Mouse (Mus musculus): Measurements from ENCODE around the gene Mpst. TPM values are rescaled to one million over a fixed set of nuclear protein-coding genes. Genes with fewer than 3 reads are reported as not detected.
A peak's percentile ranks its signal among the peaks of the same experiment; 100 is the strongest.

Mpst gene
- total RNA-seq (2021), result 10 to 100 TPM; 29.5 to 31.8 TPM
- long read RNA-seq, experiment 1, partial matches to known transcripts, result 0 of 2 reads
- long read RNA-seq, experiment 1, other reads (novel, unspliced or antisense), result 1 of 2 reads
- long read RNA-seq, experiment 2, partial matches to known transcripts, result 0 of 3 reads
- long read RNA-seq, experiment 2, other reads (novel, unspliced or antisense), result 3 of 3 reads

GRCm38 (mm10) chr15:78406293-78406934 is at the start of gene Mpst:
Gene Mpst (plus strand): TSS chr15:78406416.
- peak within 1 kb of the TSS; percentile 82 for H3K4me3 ChIP-seq
- DNase-seq (ENCODE audit: low spot score in 2 of 2), result peak; percentile 87 to 89
- no peak for TF ChIP-seq CTCF (conservative IDR thresholded peaks at IDR 0.05)
- peak within 1 kb of the TSS; percentile 98 for H3K27ac ChIP-seq

GRCm38 (mm10) chr15:78365916-78366315 is 40.3 kb upstream of the Mpst start:
- H3K27ac ChIP-seq, result no peak overlapping the region
- no peak overlapping the region for H3K4me3 ChIP-seq
- TF ChIP-seq CTCF (conservative IDR thresholded peaks at IDR 0.05), result no peak
- no peak for DNase-seq (ENCODE audit: low spot score in 2 of 2)

GRCm38 (mm10) chr15:78366875-78367274 is 39.3 kb upstream of the Mpst start:
- Histone ChIP-seq H3K27ac (no peak overlapping the region), H3K4me3 (no peak overlapping the region)
- no peak for DNase-seq (ENCODE audit: low spot score in 2 of 2)
- no peak for TF ChIP-seq CTCF (conservative IDR thresholded peaks at IDR 0.05)

- TF ChIP-seq CTCF (conservative IDR thresholded peaks at IDR 0.05), result no peak
- Histone ChIP-seq H3K4me3 (no peak overlapping the region), H3K27ac (no peak overlapping the region)
- DNase-seq (ENCODE audit: low spot score in 2 of 2), result no peak
These were observed 38.4 kb upstream of the Mpst start for GRCm38 (mm10) chr15:78367811-78368210.

GRCm38 (mm10) chr15:78368926-78369346 is 37.3 kb upstream of the Mpst start:
- TF ChIP-seq CTCF (conservative IDR thresholded peaks at IDR 0.05), result peak; percentile 97
- H3K4me3 ChIP-seq, result no peak overlapping the region
- peak overlapping the region; percentile 54 for H3K27ac ChIP-seq
- peak; percentile 26 to 54 for DNase-seq (ENCODE audit: low spot score in 2 of 2)

- no peak for TF ChIP-seq CTCF (conservative IDR thresholded peaks at IDR 0.05)
- Histone ChIP-seq H3K4me3 (no peak overlapping the region), H3K27ac (peak overlapping the region; percentile 54)
- peak; percentile 20 to 54 for DNase-seq (ENCODE audit: low spot score in 2 of 2)
These were observed 36.6 kb upstream of the Mpst start for GRCm38 (mm10) chr15:78369641-78370040.

GRCm38 (mm10) chr15:78372796-78373195 is 33.4 kb upstream of the Mpst start:
- no peak overlapping the region for H3K4me3 ChIP-seq
- no peak for DNase-seq (ENCODE audit: low spot score in 2 of 2)
- no peak overlapping the region for H3K27ac ChIP-seq
- TF ChIP-seq CTCF (conservative IDR thresholded peaks at IDR 0.05), result no peak

- no peak for TF ChIP-seq CTCF (conservative IDR thresholded peaks at IDR 0.05)
- DNase-seq (ENCODE audit: low spot score in 2 of 2), result no peak
- Histone ChIP-seq H3K27ac (no peak overlapping the region), H3K4me3 (no peak overlapping the region)
These were observed 32.0 kb upstream of the Mpst start for GRCm38 (mm10) chr15:78374204-78374603.

- DNase-seq (ENCODE audit: low spot score in 2 of 2), result no peak
- no peak for TF ChIP-seq CTCF (conservative IDR thresholded peaks at IDR 0.05)
- Histone ChIP-seq H3K4me3 (no peak overlapping the region), H3K27ac (no peak overlapping the region)
These were observed 28.4 kb upstream of the Mpst start for GRCm38 (mm10) chr15:78377859-78378258.

GRCm38 (mm10) chr15:78378556-78378955 is 27.7 kb upstream of the Mpst start:
- H3K27ac ChIP-seq, result no peak overlapping the region
- DNase-seq (ENCODE audit: low spot score in 2 of 2), result no peak
- no peak for TF ChIP-seq CTCF (conservative IDR thresholded peaks at IDR 0.05)
- H3K4me3 ChIP-seq, result no peak overlapping the region

GRCm38 (mm10) chr15:78380208-78380607 is 26.0 kb upstream of the Mpst start:
- Histone ChIP-seq H3K27ac (peak overlapping the region; percentile 84), H3K4me3 (no peak overlapping the region)
- no peak for DNase-seq (ENCODE audit: low spot score in 2 of 2)
- TF ChIP-seq CTCF (conservative IDR thresholded peaks at IDR 0.05), result no peak

GRCm38 (mm10) chr15:78380741-78381140 is 25.5 kb upstream of the Mpst start:
- peak; percentile 65 to 69 for DNase-seq (ENCODE audit: low spot score in 2 of 2)
- H3K27ac ChIP-seq, result peak overlapping the region; percentile 84
- H3K4me3 ChIP-seq, result no peak overlapping the region
- no peak for TF ChIP-seq CTCF (conservative IDR thresholded peaks at IDR 0.05)

- DNase-seq (ENCODE audit: low spot score in 2 of 2), result no peak
- peak overlapping the region; percentile 55 for H3K27ac ChIP-seq
- no peak for TF ChIP-seq CTCF (conservative IDR thresholded peaks at IDR 0.05)
- no peak overlapping the region for H3K4me3 ChIP-seq
These were observed 24.1 kb upstream of the Mpst start for GRCm38 (mm10) chr15:78382115-78382514.
